Mouse (Mus musculus) limb, embryonic 15.5 days (tissue): ENCODE data around the gene Rps6kl1. TPM values are rescaled to one million over a fixed set of nuclear protein-coding genes. Genes with fewer than 3 reads are reported as not detected.
"Not testable (repeated sequence)": the region's sequence is repeated elsewhere in the genome, so short reads cannot be mapped to it uniquely, and the experiment has no call there.

Experiments
- ATAC-seq: fragments of 200-750 bp; cut with Nextera tagmentation; 2 replicates; pipeline ENCODE4 v1.8.0; 2017; ENCODE audit warnings: low read depth, moderate TSS enrichment; ENCODE audit not compliant: insufficient number of reproducible peaks, low FRiP score, low TSS enrichment
- H3K27ac ChIP-seq: fragments of 300-500 bp; sonication (generic); 2 replicates; pipeline ENCODE4 v1.5.1; 2015; ENCODE audit warnings: moderate library complexity, mild to moderate bottlenecking, inconsistent platforms
- H3K27me3 ChIP-seq: fragments of 300-500 bp; sonication (generic); 2 replicates; pipeline ENCODE4 v1.6.1; 2015; ENCODE audit warnings: inconsistent platforms
- H3K36me3 ChIP-seq: fragments of 300-500 bp; sonication (generic); 2 replicates; pipeline ENCODE4 v1.6.1; 2015; ENCODE audit warnings: inconsistent platforms
- H3K4me1 ChIP-seq: fragments of 300-500 bp; sonication (generic); 2 replicates; pipeline ENCODE4 v1.6.1; 2015; ENCODE audit warnings: inconsistent platforms
- H3K4me2 ChIP-seq: fragments of 300-500 bp; sonication (generic); 2 replicates; pipeline ENCODE4 v1.6.1; 2015; ENCODE audit warnings: mild to moderate bottlenecking, inconsistent platforms
- H3K4me3 ChIP-seq: fragments of 300-500 bp; sonication (generic); 2 replicates; pipeline ENCODE4 v1.5.1; 2015; ENCODE audit warnings: mild to moderate bottlenecking, inconsistent platforms
- H3K9ac ChIP-seq: fragments of 300-500 bp; sonication (generic); 2 replicates; pipeline ENCODE4 v1.6.1; 2015; ENCODE audit warnings: inconsistent platforms
- H3K9me3 ChIP-seq: fragments of 300-500 bp; sonication (generic); 2 replicates; pipeline ENCODE4 v1.6.1; 2016; ENCODE audit warnings: inconsistent platforms
- WGBS: fragments of 180-500 bp; shearing (Covaris S2); methylation state at CpG from one replicate; pipeline ENCODE4 v1.1.7; 2015; 5-methylcytosine and 5-hydroxymethylcytosine counted together
- polyA plus RNA-seq: library from polyadenylated mRNA; unstranded; fragments of >200 nt; fragmentation: Nextera tagmentation; extraction: Ambion mirVana; gene quantifications from 2 replicates; pipeline ENCODE4 v1.2.1, GENCODE M21; 2015

Rps6kl1 gene
- polyA plus RNA-seq, 1 experiment from 2014 or later = 0.88 TPM

- H3K9ac ChIP-seq = no peak overlapping the region
- peak overlapping the region; percentile 16; the same call in 1 of the 2 replicates for H3K4me3 ChIP-seq
- no peak overlapping the region for H3K27ac ChIP-seq
- 16% methylated on average over 20 of the region's 20 CpGs for WGBS
- peaks cover 24% of the 10 kb centered on the region for H3K27me3 ChIP-seq
- peak overlapping the region; percentile 40 for H3K4me2 ChIP-seq
- H3K9me3 ChIP-seq = no peaks in the 10 kb centered on the region
- H3K4me1 ChIP-seq = peaks cover 20% of the 10 kb centered on the region
- H3K36me3 ChIP-seq = no peaks in the 10 kb centered on the region
- no peak for ATAC-seq
Observed at GRCm38 (mm10) chr12:85150321-85151001, 603 bp downstream of the Rps6kl1 start.

DNA sequence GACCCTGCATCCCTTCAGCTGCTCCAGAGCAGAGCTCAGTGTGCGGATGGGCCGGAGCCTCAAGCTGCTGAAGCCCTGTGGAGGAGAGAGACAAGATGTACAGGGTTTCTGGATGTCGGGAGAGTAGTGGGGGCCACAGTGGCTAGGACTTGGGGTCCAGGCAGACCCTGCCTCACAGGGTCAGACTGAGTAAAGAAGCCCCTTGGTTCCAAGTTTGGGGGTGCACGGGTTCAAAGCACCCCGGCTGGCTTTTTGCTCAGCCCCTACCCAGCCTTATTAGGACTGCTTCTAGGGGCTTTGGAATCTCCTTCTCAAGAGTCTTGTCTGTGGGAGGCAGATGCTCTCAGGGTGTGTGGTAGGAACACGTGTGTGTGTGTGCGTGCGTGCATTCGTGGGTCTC, 4.2 kb downstream of the Rps6kl1 start:
- Histone ChIP-seq H3K27me3 (peaks cover 24% of the 10 kb centered on the region), H3K9me3 (no peaks in the 10 kb centered on the region), H3K4me3 (no peak overlapping the region), H3K9ac (no peak overlapping the region), H3K4me2 (no peak overlapping the region), H3K27ac (no peak overlapping the region), H3K4me1 (peaks cover 32% of the 10 kb centered on the region), H3K36me3 (no peaks in the 10 kb centered on the region)
- 80% methylated on average over 9 of the region's 9 CpGs for WGBS
- no peak for ATAC-seq

- peaks cover 32% of the 10 kb centered on the region for H3K4me1 ChIP-seq
- H3K27ac ChIP-seq = peak overlapping the region; percentile 67; the same call in 1 of the 2 replicates
- H3K4me2 ChIP-seq = no peak overlapping the region
- H3K9ac ChIP-seq = no peak overlapping the region
- no peaks in the 10 kb centered on the region for H3K36me3 ChIP-seq
- peaks cover 20% of the 10 kb centered on the region for H3K27me3 ChIP-seq
- no peak overlapping the region for H3K4me3 ChIP-seq
- no peak for ATAC-seq
- no peaks in the 10 kb centered on the region for H3K9me3 ChIP-seq
- WGBS = 25% methylated on average over 11 of the region's 11 CpGs
Observed at GRCm38 (mm10) chr12:85146355-85146754, 4.7 kb downstream of the Rps6kl1 start.

- H3K4me3 ChIP-seq = no peak overlapping the region
- H3K27ac ChIP-seq = peak overlapping the region; percentile 67
- no peak overlapping the region for H3K9ac ChIP-seq
- no peaks in the 10 kb centered on the region for H3K36me3 ChIP-seq
- no peaks in the 10 kb centered on the region for H3K9me3 ChIP-seq
- 49% methylated on average over 9 of the region's 9 CpGs for WGBS
- H3K27me3 ChIP-seq = peaks cover 13% of the 10 kb centered on the region
- ATAC-seq = peak; percentile 25; the same call in 1 of the 2 replicates
- H3K4me1 ChIP-seq = peaks cover 28% of the 10 kb centered on the region
- H3K4me2 ChIP-seq = no peak overlapping the region
Observed at GRCm38 (mm10) chr12:85145630-85146029, 5.4 kb downstream of the Rps6kl1 start.

- Histone ChIP-seq H3K9ac (no peak overlapping the region), H3K4me2 (no peak overlapping the region), H3K27me3 (0 out of 2 replicates have a peak, but pooled peaks cover 8% of the 10 kb centered on the region), H3K36me3 (no peaks in the 10 kb centered on the region), H3K27ac (peak overlapping the region; percentile 67; the same call in 1 of the 2 replicates), H3K9me3 (no peaks in the 10 kb centered on the region), H3K4me1 (peaks cover 31% of the 10 kb centered on the region), H3K4me3 (no peak overlapping the region)
- no peak for ATAC-seq
- WGBS = 92% methylated on average over 4 of the region's 4 CpGs
Observed at GRCm38 (mm10) chr12:85144821-85145220, 6.2 kb downstream of the Rps6kl1 start.

- not testable (repeated sequence) for H3K27ac ChIP-seq, H3K9me3 ChIP-seq, H3K4me3 ChIP-seq, H3K27me3 ChIP-seq, H3K9ac ChIP-seq, ATAC-seq, H3K36me3 ChIP-seq, H3K4me2 ChIP-seq
- H3K4me1 ChIP-seq = peaks cover 31% of the 10 kb centered on the region
- WGBS = 57% methylated on average over 2 of the region's 2 CpGs
Observed at GRCm38 (mm10) chr12:85144276-85144675, 6.8 kb downstream of the Rps6kl1 start.

GRCm38 (mm10) chr12:85142803-85143202, 8.3 kb downstream of the Rps6kl1 start:
- Histone ChIP-seq H3K27ac (peak overlapping the region; percentile 1; the same call in 1 of the 2 replicates), H3K9me3 (no peaks in the 10 kb centered on the region), H3K9ac (no peak overlapping the region), H3K4me3 (no peak overlapping the region), H3K36me3 (no peaks in the 10 kb centered on the region), H3K4me2 (no peak overlapping the region), H3K4me1 (peaks cover 31% of the 10 kb centered on the region), H3K27me3 (0 out of 2 replicates have a peak, but pooled peaks cover 3% of the 10 kb centered on the region)
- ATAC-seq = no peak
- 12% methylated on average over 4 of the region's 4 CpGs for WGBS

- Histone ChIP-seq H3K27me3 (0 out of 2 replicates have a peak, but pooled peaks cover 3% of the 10 kb centered on the region), H3K4me3 (no peak overlapping the region), H3K9me3 (no peaks in the 10 kb centered on the region), H3K4me1 (peaks cover 24% of the 10 kb centered on the region), H3K9ac (no peak overlapping the region), H3K27ac (no peak overlapping the region), H3K36me3 (no peaks in the 10 kb centered on the region), H3K4me2 (no peak overlapping the region)
- no peak for ATAC-seq
- 79% methylated on average over 6 of the region's 6 CpGs for WGBS
Observed at GRCm38 (mm10) chr12:85141096-85141495, 10.0 kb downstream of the Rps6kl1 start.

DNA sequence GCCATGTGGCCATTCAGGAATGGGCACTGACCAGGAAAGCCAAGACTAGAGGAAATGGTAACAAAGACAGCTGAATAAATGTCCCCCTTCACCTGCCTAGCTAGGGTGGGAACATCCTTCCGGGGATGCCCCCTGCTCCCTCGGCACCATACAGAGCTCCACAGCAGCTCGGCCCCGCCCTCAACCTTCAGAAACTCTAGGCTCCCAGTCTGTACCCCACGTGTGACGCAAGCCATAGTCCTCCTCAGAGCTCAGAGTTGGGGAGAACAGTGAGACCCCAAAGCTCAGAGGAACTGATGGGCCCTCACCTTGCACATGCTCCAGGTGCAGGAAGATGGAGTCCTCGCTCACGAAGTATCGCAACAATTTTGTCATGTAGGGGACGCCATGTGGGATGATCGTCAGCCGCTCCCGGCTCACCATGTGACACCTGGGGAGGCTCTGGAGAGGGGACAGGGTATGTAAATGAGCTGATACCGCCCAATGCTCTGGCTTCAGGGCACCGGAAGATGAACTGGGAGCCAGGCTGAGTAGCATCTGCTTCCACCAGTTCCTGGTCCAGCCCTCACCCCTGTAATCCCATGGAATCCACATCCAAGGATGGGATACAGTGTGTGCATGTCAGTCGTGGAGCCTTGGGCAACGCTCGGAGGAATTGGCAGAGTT, 10.9 kb downstream of the Rps6kl1 start:
- 38% methylated on average over 18 of the region's 18 CpGs for WGBS
- no peak for ATAC-seq

DNA sequence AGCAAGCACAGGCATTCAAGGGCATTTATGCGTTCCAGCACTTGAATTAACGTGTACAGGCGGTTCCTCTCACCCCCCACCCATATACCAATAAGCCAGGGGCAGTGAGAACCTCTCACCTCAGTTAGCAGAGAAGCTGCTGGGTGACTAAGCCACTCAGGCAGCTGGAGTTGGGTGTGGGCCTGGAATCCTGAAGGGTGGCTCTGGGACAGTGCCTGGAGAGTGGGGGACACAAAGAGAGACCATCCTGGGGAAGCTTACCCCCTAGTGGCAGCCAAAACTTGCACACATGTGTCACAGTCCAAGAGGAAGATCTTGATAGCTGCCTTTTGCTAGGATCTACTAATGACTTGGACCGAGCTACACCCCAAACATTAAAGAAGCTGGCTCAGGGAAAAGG, 14.4 kb downstream of the Rps6kl1 start:
- H3K9ac ChIP-seq = no peak overlapping the region
- 0 out of 2 replicates have a peak, but pooled peaks cover 3% of the 10 kb centered on the region for H3K27me3 ChIP-seq
- H3K4me3 ChIP-seq = no peak overlapping the region
- H3K9me3 ChIP-seq = no peaks in the 10 kb centered on the region
- peaks cover 10% of the 10 kb centered on the region for H3K4me1 ChIP-seq
- H3K4me2 ChIP-seq = no peak overlapping the region
- 68% methylated on average over 4 of the region's 4 CpGs for WGBS
- no peak for ATAC-seq
- H3K36me3 ChIP-seq = peaks cover 37% of the 10 kb centered on the region
- H3K27ac ChIP-seq = no peak overlapping the region

More for the DNA sequence above, 10.9 kb downstream of the Rps6kl1 start:
- H3K9me3 ChIP-seq = no peaks in the 10 kb centered on the region
- H3K36me3 ChIP-seq = peaks cover 7% of the 10 kb centered on the region
- H3K27me3 ChIP-seq = 0 out of 2 replicates have a peak, but pooled peaks cover 3% of the 10 kb centered on the region
- H3K27ac ChIP-seq = no peak overlapping the region
- H3K4me3 ChIP-seq = no peak overlapping the region
- peaks cover 22% of the 10 kb centered on the region for H3K4me1 ChIP-seq
- H3K9ac ChIP-seq = no peak overlapping the region
- H3K4me2 ChIP-seq = 0 out of 2 replicates have a peak overlapping the region, but pooled peaks have one; percentile 5

GRCm38 (mm10) chr12:85135513-85136470, 15.3 kb downstream of the Rps6kl1 start:
- peaks cover 44% of the 10 kb centered on the region for H3K36me3 ChIP-seq
- WGBS = 75% methylated on average over 19 of the region's 19 CpGs
- 0 out of 2 replicates have a peak, but pooled peaks cover 3% of the 10 kb centered on the region for H3K27me3 ChIP-seq
- H3K4me1 ChIP-seq = peaks cover 10% of the 10 kb centered on the region
- ATAC-seq = no peak
- H3K9me3 ChIP-seq = no peaks in the 10 kb centered on the region
- H3K9ac ChIP-seq = no peak overlapping the region
- no peak overlapping the region for H3K4me2 ChIP-seq
- H3K4me3 ChIP-seq = no peak overlapping the region
- H3K27ac ChIP-seq = no peak overlapping the region
